Mouse (Mus musculus) thymus, postnatal 14 days (tissue): ENCODE data around the gene Satl1.

Experiments used
- DNase-seq: peaks from one replicate; pipeline ENCODE4 v3.0.0; 2021

Gene Satl1

DNA sequence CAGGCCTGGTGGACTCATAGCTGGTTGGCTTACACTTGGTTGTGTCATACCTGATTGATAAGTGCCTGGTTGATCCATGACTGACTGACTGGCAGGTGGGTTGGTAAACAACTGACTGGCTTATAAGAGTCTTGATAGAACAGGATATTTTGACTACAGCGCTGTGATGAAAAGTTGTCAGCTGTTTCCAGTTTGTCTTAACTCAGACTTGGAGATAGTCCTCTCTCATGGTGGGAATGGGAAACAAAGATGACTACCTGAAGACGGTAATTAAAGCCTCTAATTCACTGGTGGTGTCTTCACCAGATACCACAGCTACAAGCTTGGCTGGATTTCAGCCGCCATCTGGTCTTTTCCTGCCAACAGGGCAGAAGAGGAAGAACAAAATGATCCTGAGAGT lies at the start of gene Satl1:
Satl1 (minus strand) TSS at position 101 of the 400 bp plus-strand sequence.
- no peak for DNase-seq

DNA sequence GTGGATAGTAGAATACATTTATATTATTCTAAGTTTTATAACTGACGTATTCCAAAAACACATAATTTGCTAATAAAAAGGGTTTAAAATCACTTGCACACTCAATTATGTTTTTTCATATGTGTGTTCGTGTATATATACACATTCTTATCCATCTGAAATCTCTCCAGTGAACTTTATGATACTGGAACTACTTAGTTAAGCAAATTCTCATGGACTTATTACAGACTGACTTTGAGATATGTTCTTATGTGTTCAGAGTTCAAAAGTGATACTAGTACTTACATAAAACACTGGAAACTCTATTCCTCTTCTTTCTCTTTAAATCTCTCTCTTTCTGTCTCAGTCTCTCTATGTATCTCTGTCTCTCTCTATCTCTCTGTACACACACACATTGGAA lies 31.5 kb upstream of the Satl1 start:
- no peak for DNase-seq

DNA sequence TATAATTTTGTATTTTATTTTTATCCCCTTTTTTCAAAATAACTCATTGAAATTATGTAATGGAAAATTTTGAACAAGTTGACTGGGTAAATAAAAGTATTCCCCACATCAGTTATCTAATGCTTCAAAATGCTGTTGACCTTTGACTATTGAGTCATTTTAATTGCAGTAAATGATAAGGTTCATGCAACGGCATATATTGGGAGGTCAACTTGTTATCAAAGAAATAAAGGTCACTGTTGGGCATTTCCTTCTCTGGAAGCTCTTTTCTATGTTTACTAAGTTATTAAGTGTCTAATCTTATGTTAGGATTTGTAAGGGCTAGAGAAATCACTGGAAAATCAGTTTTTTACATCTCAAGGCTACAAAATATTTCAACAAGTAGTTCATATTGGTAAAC lies 31.0 kb upstream of the Satl1 start:
- DNase-seq: no peak

DNA sequence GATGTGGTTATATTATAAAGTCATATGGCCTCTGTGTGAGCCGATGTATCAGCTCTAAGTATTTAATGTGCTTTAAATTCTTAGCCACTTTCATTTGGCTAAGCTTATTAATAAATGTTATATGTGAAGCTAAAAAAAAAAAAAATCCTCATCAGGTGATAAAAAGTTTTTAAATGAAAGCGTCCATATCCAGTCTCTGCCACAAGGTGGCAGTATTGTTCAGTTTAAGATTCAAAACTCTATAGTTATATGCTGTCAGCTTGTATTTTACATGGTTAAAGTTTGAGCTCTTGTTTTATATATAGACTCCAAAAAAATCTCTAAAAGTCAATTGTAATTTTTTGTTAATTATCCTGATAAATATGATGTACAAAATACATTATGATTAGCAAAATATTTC lies 16.4 kb upstream of the Satl1 start:
- DNase-seq: peak; percentile 6

DNA sequence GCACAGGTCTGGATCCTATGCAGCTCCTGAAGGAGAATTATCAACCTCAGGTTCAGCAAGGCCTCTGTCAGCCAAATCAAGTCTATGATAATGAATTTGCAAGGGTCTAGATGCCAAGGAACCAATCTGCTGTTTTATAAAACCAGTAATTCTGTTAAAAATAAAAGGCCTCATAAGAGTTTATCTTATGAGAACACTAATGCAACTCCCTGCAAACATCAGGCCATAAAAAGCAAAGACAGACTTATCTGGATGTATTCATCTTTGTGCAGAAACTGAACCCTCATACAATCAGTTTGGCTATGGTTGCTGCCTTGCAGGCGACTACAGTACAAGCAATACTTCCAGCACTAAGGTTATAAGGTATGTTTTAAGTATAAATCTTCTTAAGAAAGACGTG lies 5.7 kb upstream of the Satl1 start:
- DNase-seq: no peak

DNA sequence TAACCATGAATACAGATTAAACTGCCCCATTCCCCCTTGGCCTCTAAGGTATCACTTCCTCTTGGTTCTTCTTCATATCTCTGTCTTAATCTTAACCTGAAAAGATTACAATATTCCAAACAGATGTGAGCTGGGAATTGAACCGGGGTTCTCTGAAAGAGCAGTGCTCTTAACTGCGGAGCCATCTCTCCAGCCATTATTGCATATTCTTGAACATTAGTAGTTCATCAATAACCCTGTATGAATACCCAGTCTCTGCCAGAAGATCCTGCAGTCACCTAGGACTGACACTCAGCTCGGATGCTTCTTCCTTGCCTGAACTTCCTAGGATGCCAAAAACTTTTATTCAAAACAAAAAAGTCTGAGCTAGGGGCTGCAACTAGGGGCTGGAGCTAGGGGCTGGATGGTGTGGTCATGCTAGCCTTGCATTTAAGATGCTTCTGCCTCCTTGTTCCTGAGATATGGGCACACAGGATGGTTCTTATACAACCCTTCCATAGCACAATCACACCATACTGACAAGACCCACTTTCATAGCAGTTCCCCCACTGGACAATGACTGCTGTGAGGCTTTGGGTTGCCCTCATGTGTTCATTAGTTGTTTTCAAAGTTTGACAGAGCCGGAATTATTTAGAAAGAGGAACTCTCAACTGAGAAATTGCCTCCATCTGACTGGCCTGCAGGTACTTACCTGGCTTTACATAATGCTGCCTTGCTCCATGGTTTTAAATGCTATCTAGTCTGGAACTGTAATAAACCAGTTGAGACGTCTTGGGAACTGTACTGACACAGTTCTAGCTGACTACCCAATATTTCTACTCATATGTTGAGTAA lies 35.8 kb downstream of the Satl1 start:
- peak; percentile 24 for DNase-seq

DNA sequence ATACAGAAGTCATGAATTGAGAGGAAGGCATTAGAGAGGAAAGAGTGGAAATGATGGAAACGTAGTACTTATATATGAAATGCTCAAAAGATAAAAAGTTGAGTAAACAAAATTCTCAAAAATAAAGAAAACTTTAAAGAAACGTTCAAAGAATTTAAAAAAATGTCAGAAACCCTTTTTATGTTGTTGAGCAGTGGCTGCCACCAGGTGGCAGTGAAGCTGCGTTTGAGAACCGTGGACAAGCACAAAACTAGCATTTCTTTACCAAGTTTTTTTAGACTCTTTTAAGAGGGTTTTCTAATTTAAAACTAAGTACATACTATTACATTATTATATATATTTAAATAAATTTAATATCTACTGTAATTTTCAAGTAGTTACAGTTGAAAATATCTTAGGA lies 38.2 kb downstream of the Satl1 start:
- no peak for DNase-seq

DNA sequence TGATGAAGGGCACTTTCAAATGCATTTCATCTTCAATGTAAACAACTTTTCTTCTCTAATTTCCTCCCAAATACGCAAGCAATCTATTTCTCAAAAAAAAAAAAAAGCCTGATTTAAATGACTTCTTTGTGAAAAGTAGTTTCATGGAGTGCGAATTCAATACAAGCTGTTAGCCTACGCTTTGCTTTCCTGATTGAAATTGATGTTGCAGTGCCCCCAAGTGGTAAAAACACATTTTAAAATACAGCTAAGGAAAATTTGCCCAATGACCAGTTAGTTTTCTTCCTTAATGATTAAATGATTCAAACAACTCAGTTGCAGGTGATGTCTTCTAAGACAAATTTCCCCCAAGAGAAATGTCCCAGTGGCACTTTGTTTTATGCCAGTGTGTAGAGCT lies 58.2 kb downstream of the Satl1 start:
- peak; percentile 6 for DNase-seq

DNA sequence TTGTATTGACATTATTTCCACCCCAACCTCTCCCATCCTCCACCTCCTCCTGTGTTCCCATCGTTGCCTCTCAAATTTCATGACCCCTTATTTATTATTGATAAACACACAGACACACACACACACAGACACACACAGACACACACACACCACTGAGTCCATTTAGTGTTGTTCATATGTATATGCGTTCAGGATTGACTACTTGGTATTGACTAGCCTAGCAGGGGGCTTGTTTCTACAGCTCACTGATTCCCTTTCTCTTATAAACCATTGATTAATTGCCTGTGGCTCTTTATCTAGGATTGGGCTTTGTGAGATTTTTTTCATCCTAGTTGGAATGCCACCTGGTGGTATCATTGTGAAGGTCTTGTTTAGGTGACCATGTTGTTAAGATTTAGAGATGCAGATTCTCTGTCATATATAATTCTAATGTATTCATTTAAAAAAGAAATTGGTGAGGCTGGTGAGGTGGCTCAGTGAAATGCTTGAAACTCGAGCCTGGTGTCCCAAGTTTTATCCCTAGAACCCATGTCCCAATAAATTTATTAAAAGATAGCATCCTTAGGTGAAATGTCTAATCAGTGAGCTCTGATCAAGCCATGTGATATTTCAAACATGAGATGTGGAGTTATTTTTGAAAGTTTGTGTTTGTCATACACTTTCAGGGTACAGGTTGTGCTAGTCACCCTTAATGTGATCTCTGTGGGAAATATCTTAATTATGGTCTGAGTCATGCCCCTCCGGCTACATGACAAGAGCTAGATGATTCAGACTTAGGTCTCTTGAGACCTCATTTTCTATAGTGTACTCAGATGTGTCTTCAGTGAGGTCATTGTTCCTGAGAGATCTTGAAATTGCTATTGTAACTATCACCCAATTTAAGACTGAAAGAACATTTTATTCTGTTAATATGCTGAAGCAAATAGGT lies 58.8 kb downstream of the Satl1 start:
- DNase-seq: no peak

DNA sequence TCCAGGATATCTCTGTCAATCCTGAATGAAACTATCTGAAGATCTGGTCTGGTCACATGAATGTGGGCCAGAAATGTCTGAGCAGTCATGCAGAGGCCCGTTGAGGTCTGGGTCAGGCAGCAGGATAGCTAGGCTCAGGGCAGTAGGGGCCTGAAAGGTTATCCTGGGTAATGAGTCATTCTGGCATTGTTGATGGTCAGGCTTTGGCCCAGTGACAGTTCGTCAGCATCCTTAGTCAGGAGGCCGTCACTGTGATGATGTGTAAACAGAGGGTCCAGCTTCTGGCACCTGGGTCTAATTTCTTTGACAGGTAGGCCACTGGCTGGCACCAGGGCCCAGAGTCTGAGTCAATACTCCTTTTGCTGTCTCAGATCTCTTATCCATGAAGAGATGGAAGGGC lies 67.1 kb downstream of the Satl1 start:
- DNase-seq: no peak
